Mouse (Mus musculus) cerebellum, postnatal 36 days (tissue): ENCODE results near the gene Tmem262.
"Not testable (repeated sequence)": the region's sequence is repeated elsewhere in the genome, so short reads cannot be mapped to it uniquely, and the experiment has no call there.

Experiments
- DNase-seq, 2 experiments: peaks; one replicate each; pipeline ENCODE4 v3.0.0; 2021 to 2022; ENCODE audit warnings: mixed read lengths in 2 of 2

Gene Tmem262

DNA sequence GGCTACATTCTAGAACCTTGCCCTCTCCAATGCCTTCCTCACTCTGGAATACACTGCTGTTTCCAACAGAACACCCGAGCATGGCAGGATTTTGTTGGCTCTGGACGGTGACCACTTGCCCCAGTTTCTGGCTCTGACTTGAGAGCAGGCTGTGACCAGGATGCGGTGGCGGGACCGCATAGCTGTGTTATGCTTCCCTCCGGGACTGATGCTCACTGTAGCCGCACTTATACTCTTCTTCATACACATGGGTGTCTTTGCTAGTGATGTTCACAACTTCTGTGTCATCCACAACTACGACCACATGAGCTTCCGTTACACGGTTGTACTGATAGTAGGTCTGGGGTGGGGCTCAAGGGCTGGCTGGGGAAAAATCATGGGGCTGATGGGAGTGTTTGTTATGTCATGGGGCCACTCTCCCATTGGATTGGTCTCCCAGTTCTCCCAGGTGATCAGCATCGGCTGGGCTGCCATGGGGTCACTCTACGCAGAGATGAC lies at the start of gene Tmem262:
Tmem262 (plus strand) TSS at position 51 of the 498 bp plus-strand sequence.
- no peak for DNase-seq

DNA sequence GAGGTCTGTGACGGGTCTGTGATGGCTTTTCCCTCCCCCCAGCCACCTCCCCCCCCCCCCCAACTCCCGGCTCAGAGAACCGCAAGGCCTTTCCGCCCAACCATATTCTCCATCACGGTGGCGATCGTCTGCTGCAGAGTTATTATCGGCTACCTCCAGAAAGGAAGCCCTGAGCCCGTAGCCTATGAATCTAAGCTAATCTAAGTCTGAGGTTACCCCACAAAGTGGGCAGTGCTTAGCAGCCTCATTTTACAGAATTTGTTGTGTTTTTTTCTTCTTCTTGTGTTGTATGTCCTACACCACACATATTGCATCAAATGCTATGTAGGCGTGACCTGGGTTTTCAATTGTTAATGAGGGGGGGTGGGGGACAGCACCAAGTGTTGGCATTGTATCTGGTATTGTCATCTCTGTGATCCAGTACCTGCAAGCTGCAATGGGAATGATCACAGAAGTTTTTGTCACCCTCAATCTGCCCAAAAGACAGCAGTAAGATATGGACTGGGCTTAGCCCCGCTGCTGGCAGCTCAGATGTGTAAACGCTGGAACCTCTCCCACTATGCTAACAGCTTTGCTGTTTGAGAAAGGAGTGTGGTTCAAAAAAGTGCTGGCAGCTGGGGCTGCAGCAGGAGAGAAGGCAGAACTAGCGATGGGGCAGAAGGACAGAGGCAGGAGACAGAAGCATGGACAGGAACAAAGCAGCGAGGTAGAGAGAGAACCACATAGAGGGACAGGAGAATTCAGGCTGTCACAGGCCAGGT lies 49.1 kb upstream of the Tmem262 start:
- no peak for DNase-seq

DNA sequence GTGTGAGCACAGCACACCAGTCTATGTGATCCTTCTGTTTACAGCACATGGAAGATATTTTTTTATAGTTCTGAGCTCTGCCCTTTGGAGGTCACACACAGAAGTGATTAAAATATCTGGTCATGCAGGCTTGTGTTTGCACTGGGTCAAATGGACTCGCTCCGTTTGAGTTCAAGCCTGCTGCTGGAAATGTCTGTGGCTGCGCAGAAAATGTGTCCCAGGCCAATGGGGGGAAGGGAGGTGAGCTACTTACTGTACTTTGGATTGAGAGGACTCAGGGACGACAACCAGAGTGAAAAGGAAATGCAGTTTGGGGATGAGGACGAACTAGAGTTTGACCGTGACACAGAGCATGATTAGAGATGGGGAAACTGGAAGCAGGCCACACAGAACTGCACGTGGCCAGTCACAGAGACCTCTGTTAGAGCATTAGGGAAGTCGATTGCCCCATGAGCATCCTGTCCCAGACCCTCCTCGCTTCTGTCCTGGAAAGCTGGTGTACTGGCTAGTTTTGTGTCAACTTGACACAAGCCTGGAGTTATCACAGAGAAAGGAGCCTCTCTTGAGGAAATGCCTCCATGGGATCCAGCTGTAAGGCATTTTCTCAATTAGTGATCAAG lies 43.8 kb upstream of the Tmem262 start:
- no peak for DNase-seq

DNA sequence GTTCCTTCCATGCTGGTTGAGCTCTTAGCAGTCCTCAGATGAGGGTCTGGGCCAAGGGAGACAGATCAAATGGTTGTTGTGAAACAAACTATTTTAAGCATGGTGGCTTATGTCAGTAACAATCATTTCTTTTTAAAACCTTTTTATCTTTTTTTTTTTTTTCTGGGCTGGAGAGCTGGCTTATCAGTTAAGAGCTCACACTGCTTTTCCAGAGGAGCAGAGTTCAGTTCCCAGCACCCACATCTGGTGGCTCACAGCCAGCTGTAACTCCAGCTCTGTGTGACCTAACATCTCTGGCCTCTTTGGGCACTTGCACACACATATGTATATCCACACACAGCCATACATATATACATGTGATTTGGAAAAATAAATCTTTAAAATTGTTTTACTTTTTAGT lies 42.1 kb upstream of the Tmem262 start:
- DNase-seq: no peak

DNA sequence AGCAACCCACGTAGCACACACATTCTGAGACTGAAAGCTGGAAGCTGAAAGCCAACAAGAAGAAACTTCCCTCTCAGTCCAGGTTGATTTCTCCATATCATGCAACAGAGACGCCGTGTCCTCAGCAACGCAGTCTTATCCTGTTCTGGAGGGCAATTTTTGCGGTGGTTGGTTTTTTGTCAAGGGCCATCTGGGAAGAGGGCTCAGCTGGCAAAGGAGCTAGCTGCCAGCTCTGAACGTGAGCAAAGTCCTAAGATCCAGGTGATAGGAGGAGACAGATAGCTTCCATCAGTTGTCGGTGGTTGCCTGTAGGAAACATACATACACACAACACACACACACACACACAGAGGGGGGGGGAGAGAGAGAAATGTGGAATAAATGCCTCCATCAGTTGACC lies 41.5 kb upstream of the Tmem262 start:
- no peak for DNase-seq

DNA sequence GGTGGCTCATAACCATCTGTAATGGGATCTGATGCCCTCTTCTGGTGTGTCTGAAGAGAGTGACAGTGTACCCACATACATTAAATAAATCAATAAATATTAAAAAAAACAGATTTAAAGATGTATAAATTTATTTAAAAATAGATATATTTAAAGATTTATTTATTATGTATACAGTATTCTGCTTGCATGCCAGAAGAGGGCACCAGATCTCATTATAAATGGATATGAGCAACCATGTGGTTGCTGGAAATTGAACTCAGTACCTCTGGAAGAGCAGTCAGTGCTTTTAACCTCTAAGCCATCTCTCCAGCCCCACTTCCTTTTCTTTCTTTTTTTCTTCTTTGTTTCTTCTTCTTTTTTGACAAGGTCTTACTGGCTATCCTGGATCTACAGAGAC lies 39.8 kb upstream of the Tmem262 start:
- no peak for DNase-seq

DNA sequence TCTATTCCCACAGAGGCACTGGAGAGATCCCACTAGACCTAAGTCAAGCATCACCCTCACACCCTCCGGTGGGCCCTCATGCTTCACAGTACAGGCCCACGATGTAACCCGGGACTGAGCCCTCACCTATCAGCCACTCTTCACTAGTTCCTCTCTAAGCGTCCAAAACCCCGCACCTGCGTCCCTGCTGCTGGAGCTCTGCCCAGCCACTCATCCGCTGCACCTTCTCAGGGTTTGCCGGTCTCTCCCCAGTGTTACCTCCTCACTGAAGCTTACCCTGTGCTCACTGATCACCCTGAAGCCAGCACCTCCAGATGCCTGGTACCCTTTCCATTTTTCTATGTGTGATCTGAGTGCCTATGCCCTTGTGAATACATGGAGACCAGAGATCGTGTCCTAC lies 37.5 kb upstream of the Tmem262 start:
- no peak for DNase-seq

DNA sequence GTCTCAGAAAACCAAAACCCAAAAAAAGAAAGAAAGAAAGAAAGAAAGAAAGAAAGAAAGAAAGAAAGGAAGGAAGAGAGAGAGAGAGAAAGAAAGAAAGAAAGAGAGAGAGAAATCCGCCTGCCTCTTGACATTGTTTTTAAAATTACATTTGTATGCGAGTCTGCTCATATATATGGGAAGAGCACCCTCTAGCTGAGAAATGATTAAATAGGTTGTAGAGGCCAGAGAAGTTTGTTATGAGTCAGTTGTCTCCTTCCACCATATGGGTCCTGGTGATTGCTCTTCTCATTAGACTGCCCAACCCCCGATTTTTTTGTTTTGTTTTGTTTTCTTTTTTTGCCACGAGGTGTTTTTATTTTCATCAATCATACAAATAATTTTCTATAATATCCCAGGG lies 35.7 kb upstream of the Tmem262 start:
- not testable (repeated sequence) for DNase-seq

DNA sequence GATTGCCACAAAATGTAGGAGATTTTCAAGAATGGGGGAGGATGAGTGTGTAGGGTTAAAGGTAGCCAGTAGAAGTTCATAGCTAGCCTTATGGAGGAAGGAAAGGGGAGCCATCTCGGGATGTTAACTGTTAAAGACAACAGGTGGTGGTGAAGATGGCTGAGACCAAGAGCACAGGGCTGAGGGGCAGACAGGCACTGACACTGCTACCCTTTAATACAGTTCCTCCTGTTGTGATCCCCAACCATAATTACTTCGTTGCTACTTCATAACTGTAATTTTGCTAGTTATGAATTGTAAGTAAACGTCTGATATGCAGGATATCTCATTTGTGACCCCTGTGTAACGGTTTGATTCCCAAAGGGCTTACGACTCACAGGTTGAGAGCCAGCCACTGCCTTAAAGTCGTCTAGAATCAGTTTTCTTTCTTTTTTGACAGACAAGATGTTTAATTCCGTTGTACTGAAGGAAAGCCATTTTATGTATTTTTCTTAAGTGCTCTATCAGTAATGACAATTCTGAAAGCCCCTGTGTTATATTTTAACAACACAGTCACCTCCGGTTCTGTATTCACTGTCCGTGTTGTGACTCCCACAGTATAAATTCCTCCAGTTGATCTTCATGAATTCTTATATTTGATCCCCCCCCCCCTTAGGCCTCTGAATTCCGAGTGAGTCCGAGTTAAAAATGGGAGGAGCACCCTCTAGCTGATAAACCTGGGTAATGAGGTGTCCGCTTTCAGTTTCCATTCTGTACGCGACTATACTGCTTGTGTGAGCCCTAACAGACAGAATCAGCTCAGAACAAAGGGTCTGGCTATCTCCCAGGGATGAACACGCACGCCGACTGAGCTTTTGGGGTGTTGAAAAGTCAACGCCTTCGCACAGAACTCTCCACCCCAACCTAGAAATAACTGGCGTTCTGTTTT lies 34.2 kb upstream of the Tmem262 start:
- DNase-seq: peak in 1 of 2 experiments; percentile 4

DNA sequence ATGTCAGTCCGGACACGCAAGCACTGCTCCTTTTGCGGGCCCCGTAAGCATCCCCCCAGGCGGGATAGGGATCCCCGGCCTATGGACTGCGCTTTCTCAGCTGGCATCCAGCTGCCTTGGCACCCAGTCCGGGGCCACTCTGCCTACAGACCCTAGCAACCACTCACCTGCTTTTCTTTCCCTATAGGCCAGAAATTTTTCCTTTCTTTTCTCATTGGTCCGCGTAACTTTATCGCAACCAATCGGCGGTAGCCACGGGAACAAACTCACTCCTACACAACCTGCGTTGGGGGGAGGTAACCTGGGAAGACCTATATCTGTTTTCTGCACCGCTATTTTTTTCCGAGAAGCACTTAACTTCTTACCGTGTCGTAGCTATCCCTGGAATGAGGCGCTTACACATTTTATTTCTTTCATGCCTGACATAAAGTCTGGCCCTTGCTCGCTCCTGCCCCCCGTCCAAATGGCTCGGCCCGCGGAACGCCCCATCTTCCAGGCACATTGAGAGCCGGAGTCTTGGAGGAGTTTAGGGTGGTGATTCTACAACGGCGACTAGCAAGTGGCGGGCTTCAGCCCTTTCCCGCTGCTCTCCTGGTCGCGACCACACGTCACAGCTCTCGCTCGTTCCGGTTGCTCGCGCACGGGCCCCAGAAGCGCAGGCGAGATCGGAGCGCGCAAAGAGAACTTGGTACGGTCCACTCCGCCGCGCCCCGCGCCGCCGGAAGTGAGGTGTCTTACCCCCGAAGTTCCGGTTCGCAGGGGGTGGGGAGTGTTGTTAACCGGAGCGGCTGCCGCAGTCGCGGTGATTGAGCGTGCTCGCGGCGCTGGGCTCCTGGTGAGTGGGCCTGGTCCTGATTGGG lies 33.3 kb upstream of the Tmem262 start, which contains the start of gene Syvn1:
Syvn1 (plus strand) TSS at position 283 of the 860 bp plus-strand sequence.
- DNase-seq: peak; percentile 89 to 91

DNA sequence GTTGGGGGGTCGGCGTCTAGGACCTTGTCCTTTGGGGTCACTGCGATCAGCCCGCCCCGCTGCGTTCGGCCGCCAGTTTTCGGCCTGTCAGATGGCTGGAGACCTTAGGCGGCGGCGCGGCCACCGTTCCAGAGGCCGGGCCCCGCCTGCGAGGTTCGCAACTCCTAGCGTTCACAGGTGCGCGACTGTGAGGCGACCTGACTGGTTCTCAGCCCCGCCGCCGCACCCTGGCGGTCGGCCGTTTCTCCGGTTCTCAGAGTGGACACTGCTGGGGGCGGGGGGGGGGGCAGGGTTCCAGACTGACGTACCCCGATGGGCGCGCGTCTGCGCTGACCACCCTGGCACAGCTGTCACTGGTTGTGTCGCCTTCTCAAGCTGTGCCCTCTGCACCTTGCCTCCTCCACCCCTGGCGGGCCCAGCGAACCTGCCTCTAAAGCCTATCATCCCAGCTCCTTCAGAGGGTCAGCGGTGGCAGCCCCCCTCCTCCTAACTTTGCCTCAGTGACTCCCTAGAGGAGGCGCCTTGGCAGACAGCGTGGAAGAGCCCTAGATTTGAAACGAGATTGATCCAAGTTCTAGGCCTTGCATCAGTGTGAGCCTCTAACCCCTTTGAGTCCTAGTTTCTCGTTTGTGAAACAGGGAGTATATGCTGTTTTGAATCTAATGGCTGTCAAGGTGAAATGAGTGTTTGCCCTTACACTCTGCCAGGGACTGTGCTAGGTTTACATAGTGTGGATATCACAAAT lies 32.5 kb upstream of the Tmem262 start:
- peak in 1 of 2 experiments; percentile 20 for DNase-seq

DNA sequence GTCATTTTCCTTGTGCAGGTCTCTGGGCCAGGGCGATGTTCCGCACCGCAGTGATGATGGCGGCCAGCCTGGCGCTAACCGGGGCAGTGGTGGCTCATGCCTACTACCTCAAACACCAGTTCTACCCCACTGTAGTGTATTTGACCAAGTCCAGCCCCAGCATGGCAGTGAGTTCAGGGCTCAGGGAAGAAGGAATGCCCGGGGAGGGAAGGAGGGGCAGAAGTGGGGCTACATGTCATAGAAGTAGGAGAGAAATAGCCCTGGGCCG lies 32.0 kb upstream of the Tmem262 start:
- peak in 1 of 2 experiments; percentile 10 for DNase-seq

DNA sequence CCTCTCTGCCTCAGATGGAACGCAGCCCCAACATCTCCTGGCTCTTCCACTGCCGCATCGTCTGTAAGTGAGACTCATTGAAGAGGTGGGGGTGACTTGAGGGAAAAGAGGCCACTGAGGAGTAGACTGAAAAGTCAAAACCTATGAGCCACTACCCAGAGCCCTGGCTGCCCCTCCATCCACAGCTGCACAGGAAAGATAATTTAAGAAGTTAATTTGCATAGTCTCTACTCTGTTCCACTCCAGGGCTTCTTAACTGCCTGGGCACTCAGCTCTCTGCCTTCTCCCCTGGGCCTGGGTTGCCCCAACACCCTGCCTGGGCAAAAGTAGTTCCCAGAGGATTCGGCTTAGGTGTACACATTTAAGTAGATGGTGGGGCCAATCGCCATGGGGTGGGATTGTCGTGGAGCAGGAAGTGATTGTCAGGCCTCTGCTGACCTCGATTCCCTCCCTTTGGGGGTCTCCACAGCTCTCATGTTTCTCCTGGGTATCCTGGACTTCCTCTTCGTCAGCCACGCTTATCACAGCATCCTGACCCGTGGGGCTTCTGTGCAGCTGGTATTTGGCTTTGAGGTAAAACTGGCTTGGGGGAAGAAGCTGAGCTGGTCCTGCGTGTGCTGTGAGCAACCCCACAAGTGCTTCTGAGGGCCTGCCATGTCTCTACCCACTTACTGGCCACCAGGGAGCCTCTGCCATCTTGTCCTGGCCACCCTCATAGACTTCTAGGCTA lies 31.0 kb upstream of the Tmem262 start:
- peak in 1 of 2 experiments; percentile 6 for DNase-seq

DNA sequence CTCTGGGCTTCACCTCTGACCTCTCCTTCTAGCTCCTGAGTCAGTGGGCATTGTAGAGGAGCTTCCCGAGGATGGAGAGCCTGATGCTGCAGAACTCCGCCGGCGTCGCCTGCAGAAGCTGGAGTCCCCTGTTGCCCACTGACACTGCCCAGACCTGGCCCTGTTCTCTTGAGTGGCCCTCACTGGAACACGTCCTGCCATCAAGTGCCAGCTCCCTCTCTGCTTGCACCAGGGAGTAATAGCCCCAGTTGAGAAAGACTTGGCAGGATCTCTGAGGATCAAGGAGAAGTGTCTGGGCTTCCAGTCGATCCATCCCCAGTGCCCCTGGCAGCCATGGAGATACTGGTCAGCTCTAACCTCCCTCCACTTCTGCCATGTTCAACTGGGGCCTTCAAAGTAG lies 27.3 kb upstream of the Tmem262 start:
- peak in 1 of 2 experiments; percentile 4 for DNase-seq

DNA sequence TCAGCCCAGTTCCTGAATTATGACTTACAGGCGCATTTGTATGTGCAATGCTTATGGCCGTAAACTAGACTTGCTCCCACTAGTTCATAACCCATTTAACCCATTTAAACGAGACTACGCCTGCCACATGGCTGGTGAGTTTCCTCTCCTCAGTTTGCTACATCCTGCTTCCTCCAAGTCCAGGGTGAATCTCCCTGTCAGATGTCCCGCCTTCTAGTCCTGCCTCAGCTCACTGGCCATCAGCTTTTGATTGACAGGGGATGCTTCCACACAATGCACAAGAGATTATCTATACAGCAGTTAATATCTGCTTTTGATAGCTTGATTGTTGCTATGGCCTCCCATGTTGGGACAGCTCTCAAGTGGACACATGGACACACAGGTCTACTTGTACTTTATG lies 25.5 kb upstream of the Tmem262 start:
- peak in 1 of 2 experiments; percentile 3 for DNase-seq

DNA sequence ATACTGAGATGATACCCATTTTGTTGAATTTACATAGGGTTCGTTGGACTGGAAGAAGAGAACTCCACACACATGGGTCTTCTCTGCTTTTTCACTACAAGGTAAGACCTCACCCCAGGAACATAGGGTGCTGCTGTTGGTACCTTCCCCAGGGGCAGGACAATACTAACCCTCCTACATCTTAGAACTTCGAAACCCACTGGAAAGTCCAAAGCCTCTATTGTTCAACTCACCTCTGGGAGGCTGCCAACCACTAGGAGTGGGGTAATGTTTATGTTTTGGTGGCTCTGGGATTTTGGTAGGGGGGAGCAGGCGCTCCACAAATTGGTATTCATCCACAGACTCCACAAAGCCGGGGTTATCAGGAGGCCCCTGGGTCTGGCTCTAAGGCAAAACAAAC lies 23.1 kb upstream of the Tmem262 start:
- DNase-seq: no peak

DNA sequence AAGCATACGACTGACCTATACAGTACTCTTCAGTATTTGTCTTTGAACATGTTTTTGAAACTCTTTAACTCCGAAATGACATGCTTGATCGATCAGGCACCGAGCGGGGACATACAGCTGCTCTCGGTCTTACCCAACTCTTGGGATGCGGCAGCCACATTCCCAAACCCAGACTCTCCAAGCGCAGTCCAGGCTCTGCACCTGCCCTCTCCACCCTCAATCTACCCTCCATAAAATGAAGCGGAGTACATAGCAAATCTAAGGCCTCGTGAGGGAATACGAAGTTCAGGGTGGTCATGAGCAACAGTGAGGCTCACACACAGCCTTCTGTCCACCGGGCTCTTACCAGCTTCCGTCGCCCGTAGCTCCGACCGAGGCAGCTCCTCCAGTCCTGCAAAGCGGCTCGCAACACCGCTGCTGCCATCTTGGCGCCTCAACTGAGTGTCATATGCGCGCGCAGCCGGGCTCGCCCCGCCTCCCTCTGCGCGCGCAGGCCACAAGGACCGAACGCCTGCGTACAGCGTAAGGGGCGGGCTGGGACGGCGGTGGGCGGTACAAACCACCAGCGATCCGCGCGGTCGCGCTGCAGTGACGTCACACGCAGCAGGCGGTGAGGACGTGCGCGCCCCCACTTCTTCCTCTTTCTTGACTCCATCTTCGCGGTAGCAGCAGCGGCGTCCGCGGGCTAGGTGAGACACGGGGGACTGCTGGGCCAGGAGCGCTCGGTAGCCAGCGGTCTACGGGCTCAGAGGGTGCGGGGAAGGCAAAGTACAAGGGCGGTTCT lies 22.3 kb upstream of the Tmem262 start, which contains the start of the genes Mrpl49 and Fau:
Mrpl49 (minus strand) TSS at position 473 of the 784 bp plus-strand sequence.
Fau (plus strand) TSS at position 532 of the 784 bp plus-strand sequence.
- peak; percentile 98 to 99 for DNase-seq

DNA sequence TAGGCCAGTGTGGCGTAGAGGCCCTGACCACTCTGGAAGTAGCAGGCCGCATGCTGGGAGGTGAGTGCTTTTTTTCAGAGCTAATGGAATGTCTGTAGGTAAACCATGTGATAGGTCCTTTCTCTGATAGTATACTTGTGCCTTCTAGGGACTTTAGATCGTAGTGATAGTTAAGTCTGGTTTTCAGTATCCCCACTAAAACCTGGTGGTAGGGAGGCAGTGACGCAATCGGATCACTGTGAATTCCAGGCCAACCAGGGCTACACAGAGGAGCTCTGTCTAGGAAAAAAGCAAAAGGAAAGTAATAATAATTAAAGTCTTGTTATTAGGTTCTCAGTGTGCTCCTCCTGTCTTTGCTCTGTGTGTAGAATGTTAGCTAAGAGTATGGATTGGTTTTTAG lies 21.3 kb upstream of the Tmem262 start:
- no peak for DNase-seq

DNA sequence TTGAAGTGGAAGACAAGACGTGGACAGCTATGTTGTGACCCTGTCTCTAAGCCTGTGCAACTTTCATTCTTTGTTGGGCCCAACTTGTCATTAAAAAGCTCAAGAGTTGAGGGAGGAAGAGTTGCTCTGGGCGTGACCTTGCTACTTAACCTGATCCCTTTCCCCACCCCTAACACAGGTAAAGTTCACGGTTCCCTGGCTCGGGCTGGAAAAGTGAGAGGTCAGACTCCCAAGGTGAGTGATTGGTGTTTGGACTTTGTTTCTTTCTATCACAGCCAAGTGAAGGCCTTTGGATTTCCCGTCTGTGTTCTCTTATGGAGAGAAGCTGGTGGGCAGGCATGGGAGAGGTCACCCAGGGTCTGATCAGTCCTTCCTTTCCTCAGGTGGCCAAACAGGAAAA lies 20.9 kb upstream of the Tmem262 start:
- DNase-seq: no peak

DNA sequence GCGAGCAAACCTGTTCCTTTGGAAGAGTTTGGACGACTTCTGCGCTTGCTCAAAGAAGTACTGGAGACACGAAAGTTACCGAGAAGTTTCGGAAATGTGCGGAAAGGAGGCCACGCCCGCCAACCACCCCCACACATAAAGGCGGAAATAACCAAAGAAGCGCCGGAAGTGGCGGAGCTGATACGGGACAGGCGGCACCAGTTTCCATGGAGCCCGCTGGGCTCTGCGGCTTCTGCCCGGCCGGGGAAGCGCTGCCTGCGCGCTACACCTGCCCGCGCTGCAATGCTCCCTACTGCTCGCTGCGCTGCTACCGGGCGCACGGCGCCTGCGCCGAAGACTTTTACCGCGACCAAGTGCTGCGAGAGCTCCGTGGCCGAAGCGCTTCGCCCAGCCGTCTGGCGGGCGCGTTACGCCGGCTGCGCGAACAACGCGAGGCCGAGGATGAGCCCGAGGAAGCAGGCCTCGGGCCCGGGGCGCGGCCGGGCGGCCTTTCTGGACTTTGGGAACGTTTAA lies 18.8 kb upstream of the Tmem262 start, which contains the start of gene Znhit2:
Znhit2 (plus strand) TSS at position 172 of the 513 bp plus-strand sequence.
- DNase-seq: peak; percentile 89 to 92
